Mouse (Mus musculus): ENCODE data around the gene Auts2. TPM values are rescaled to one million over a fixed set of nuclear protein-coding genes. Genes with fewer than 3 reads are reported as not detected.

Gene Auts2
- polyA plus RNA-seq, 1 experiment from 2014 or later, result 14.7 TPM

- H3K9me3 ChIP-seq (ENCODE audit: control insufficient read depth, low read length), result no peaks in the 10 kb centered on the region
- ATAC-seq, result no peak
- no peaks in the 10 kb centered on the region for H3K36me3 ChIP-seq (ENCODE audit: control insufficient read depth, insufficient read depth, low read length)
- no peak overlapping the region for H3K9ac ChIP-seq (ENCODE audit: low read depth, low read length)
- H3K4me1 ChIP-seq (ENCODE audit: control insufficient read depth, insufficient read depth, low read length), result 0 out of 2 replicates have a peak, but pooled peaks cover 2% of the 10 kb centered on the region
- no peak overlapping the region for H3K4me3 ChIP-seq (ENCODE audit: low read length)
- no peak overlapping the region for H3K4me2 ChIP-seq (ENCODE audit: low read depth, low read length)
- 71% methylated on average over 4 of the region's 4 CpGs for WGBS
- no peaks in the 10 kb centered on the region for H3K27me3 ChIP-seq (replicated peaks; ENCODE audit: control insufficient read depth, insufficient read depth, low read length)
- no peak overlapping the region for H3K27ac ChIP-seq (ENCODE audit: low read length)
Observed at GRCm38 (mm10) chr5:132442948-132443347, 100.2 kb downstream of the Auts2 start.

DNA sequence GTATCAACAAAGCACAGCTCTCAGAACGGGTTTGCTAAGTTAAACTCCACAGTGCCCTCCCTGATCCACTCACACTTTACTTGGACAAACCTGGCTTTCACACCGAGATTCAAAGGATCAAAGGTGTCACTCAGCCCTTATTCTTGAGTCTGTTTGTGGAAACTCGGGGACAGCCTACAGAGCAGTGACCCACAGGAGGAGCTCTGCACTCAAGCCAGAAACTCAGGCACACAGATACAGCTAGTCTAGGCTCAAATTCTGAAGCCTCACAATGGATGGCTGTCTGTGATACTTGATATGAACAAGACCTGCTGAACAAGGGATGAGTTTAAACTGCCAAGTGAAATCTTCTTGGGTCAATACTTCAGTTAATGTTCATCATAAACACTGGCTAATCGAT lies 104.7 kb downstream of the Auts2 start:
- no peaks in the 10 kb centered on the region for H3K36me3 ChIP-seq (ENCODE audit: control insufficient read depth, insufficient read depth, low read length)
- no peak overlapping the region for H3K27ac ChIP-seq (ENCODE audit: low read length)
- no peak overlapping the region for H3K4me2 ChIP-seq (ENCODE audit: low read depth, low read length)
- peaks cover 12% of the 10 kb centered on the region for H3K4me1 ChIP-seq (ENCODE audit: control insufficient read depth, insufficient read depth, low read length)
- H3K9ac ChIP-seq (ENCODE audit: low read depth, low read length), result no peak overlapping the region
- no peak for ATAC-seq
- no peaks in the 10 kb centered on the region for H3K27me3 ChIP-seq (replicated peaks; ENCODE audit: control insufficient read depth, insufficient read depth, low read length)
- WGBS, result 45% methylated on average over 4 of the region's 4 CpGs
- no peak overlapping the region for H3K4me3 ChIP-seq (ENCODE audit: low read length)
- no peaks in the 10 kb centered on the region for H3K9me3 ChIP-seq (ENCODE audit: control insufficient read depth, low read length)

GRCm38 (mm10) chr5:132437994-132438393 lies 105.2 kb downstream of the Auts2 start:
- WGBS, result 48% methylated on average over 8 of the region's 8 CpGs
- ATAC-seq, result no peak
- Histone ChIP-seq H3K27ac (ENCODE audit: low read length) (no peak overlapping the region), H3K4me3 (ENCODE audit: low read length) (no peak overlapping the region), H3K9me3 (ENCODE audit: control insufficient read depth, low read length) (no peaks in the 10 kb centered on the region), H3K27me3 (replicated peaks; ENCODE audit: control insufficient read depth, insufficient read depth, low read length) (no peaks in the 10 kb centered on the region), H3K36me3 (ENCODE audit: control insufficient read depth, insufficient read depth, low read length) (no peaks in the 10 kb centered on the region), H3K9ac (ENCODE audit: low read depth, low read length) (no peak overlapping the region), H3K4me2 (ENCODE audit: low read depth, low read length) (no peak overlapping the region), H3K4me1 (ENCODE audit: control insufficient read depth, insufficient read depth, low read length) (peaks cover 12% of the 10 kb centered on the region)

- H3K36me3 ChIP-seq (ENCODE audit: control insufficient read depth, insufficient read depth, low read length), result no peaks in the 10 kb centered on the region
- no peak overlapping the region for H3K9ac ChIP-seq (ENCODE audit: low read depth, low read length)
- no peaks in the 10 kb centered on the region for H3K27me3 ChIP-seq (replicated peaks; ENCODE audit: control insufficient read depth, insufficient read depth, low read length)
- peaks cover 12% of the 10 kb centered on the region for H3K4me1 ChIP-seq (ENCODE audit: control insufficient read depth, insufficient read depth, low read length)
- no peak overlapping the region for H3K4me3 ChIP-seq (ENCODE audit: low read length)
- H3K27ac ChIP-seq (ENCODE audit: low read length), result no peak overlapping the region
- H3K4me2 ChIP-seq (ENCODE audit: low read depth, low read length), result no peak overlapping the region
- ATAC-seq, result no peak
- WGBS, result 88% methylated on average over 8 of the region's 8 CpGs
- no peaks in the 10 kb centered on the region for H3K9me3 ChIP-seq (ENCODE audit: control insufficient read depth, low read length)
Observed at GRCm38 (mm10) chr5:132437478-132437877, 105.7 kb downstream of the Auts2 start.

GRCm38 (mm10) chr5:132436901-132437300 lies 106.2 kb downstream of the Auts2 start:
- no peaks in the 10 kb centered on the region for H3K27me3 ChIP-seq (replicated peaks; ENCODE audit: control insufficient read depth, insufficient read depth, low read length)
- no peak overlapping the region for H3K4me3 ChIP-seq (ENCODE audit: low read length)
- peak; percentile 87 for ATAC-seq
- peak overlapping the region; percentile 54 for H3K27ac ChIP-seq (ENCODE audit: low read length)
- no peaks in the 10 kb centered on the region for H3K36me3 ChIP-seq (ENCODE audit: control insufficient read depth, insufficient read depth, low read length)
- no peak overlapping the region for H3K4me2 ChIP-seq (ENCODE audit: low read depth, low read length)
- H3K4me1 ChIP-seq (ENCODE audit: control insufficient read depth, insufficient read depth, low read length), result peaks cover 12% of the 10 kb centered on the region
- WGBS, result 13% methylated on average over 1 of the region's 1 CpGs
- no peaks in the 10 kb centered on the region for H3K9me3 ChIP-seq (ENCODE audit: control insufficient read depth, low read length)
- H3K9ac ChIP-seq (ENCODE audit: low read depth, low read length), result no peak overlapping the region

- WGBS, result 87% methylated on average over 2 of the region's 2 CpGs
- H3K27me3 ChIP-seq (replicated peaks; ENCODE audit: control insufficient read depth, insufficient read depth, low read length), result no peaks in the 10 kb centered on the region
- H3K9ac ChIP-seq (ENCODE audit: low read depth, low read length), result no peak overlapping the region
- peak overlapping the region; percentile 54 for H3K27ac ChIP-seq (ENCODE audit: low read length)
- no peaks in the 10 kb centered on the region for H3K36me3 ChIP-seq (ENCODE audit: control insufficient read depth, insufficient read depth, low read length)
- ATAC-seq, result peak; percentile 93
- H3K4me3 ChIP-seq (ENCODE audit: low read length), result no peak overlapping the region
- no peak overlapping the region for H3K4me2 ChIP-seq (ENCODE audit: low read depth, low read length)
- peaks cover 12% of the 10 kb centered on the region for H3K4me1 ChIP-seq (ENCODE audit: control insufficient read depth, insufficient read depth, low read length)
- H3K9me3 ChIP-seq (ENCODE audit: control insufficient read depth, low read length), result no peaks in the 10 kb centered on the region
Observed at GRCm38 (mm10) chr5:132436473-132436872, 106.7 kb downstream of the Auts2 start.

DNA sequence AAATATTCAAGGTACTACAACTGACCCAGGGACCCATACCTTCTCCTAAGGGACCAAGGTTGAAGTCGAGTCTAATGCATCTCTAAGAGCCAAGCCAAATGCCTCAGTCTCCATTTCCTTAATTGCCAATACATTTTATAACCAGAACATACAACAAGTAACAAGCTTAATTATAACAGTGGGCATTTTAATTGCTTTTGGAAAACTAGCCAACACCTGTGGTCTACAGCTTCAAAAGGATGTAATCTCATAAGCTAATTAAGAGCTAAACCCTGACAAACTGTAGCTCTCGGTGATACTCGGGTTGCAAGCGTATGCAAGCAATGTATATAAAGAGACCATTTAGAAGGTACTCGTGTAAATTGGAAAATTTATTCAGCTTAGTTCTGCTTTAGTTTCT lies 107.7 kb downstream of the Auts2 start:
- Histone ChIP-seq H3K27me3 (replicated peaks; ENCODE audit: control insufficient read depth, insufficient read depth, low read length) (no peaks in the 10 kb centered on the region), H3K4me3 (ENCODE audit: low read length) (no peak overlapping the region), H3K36me3 (ENCODE audit: control insufficient read depth, insufficient read depth, low read length) (no peaks in the 10 kb centered on the region), H3K9ac (ENCODE audit: low read depth, low read length) (no peak overlapping the region), H3K4me1 (ENCODE audit: control insufficient read depth, insufficient read depth, low read length) (peaks cover 12% of the 10 kb centered on the region), H3K27ac (ENCODE audit: low read length) (no peak overlapping the region), H3K4me2 (ENCODE audit: low read depth, low read length) (no peak overlapping the region), H3K9me3 (ENCODE audit: control insufficient read depth, low read length) (no peaks in the 10 kb centered on the region)
- ATAC-seq, result no peak
- WGBS, result 85% methylated on average over 5 of the region's 5 CpGs

DNA sequence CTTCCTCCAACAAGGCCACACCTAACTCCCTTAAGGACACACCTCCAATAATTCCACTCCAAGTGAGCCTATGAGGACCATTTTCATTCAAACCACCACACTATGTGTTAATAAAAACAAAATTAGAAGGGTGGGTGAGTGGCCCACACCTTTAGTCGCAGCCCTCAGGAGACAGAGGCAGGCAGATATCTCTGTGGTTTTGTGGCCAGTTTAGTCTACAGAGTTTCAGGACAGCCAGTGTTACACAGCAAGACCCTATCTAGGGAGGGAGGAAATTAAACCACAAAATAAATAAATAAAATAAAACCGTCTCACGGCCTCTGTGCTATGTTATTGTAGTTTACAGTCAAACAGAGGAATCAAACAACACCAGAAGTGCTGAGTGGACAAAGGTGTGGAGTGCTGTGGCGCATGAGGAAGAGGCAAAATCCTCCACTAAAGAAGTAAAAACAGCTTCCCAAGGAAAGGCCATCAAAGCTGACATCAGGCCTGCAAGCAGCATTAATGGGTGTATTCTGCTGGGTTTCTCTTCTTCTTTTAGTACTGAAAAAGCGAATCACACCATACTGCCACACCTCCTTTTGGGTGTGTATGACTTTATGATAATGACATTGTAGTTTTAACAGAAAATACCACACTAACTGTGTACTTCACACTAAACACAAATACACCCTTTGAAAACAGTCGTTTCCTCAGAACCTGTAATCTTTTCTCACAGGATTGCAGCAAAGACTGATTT lies 109.6 kb downstream of the Auts2 start:
- ATAC-seq, result no peak
- Histone ChIP-seq H3K4me3 (ENCODE audit: low read length) (no peak overlapping the region), H3K9me3 (ENCODE audit: control insufficient read depth, low read length) (no peaks in the 10 kb centered on the region), H3K27me3 (replicated peaks; ENCODE audit: control insufficient read depth, insufficient read depth, low read length) (no peaks in the 10 kb centered on the region), H3K4me2 (ENCODE audit: low read depth, low read length) (no peak overlapping the region), H3K9ac (ENCODE audit: low read depth, low read length) (no peak overlapping the region), H3K27ac (ENCODE audit: low read length) (no peak overlapping the region), H3K36me3 (ENCODE audit: control insufficient read depth, insufficient read depth, low read length) (no peaks in the 10 kb centered on the region), H3K4me1 (ENCODE audit: control insufficient read depth, insufficient read depth, low read length) (peaks cover 12% of the 10 kb centered on the region)
- 81% methylated on average over 6 of the region's 6 CpGs for WGBS

GRCm38 (mm10) chr5:132429363-132429762 lies 113.8 kb downstream of the Auts2 start:
- Histone ChIP-seq H3K9ac (ENCODE audit: low read depth, low read length) (no peak overlapping the region), H3K27me3 (replicated peaks; ENCODE audit: control insufficient read depth, insufficient read depth, low read length) (no peaks in the 10 kb centered on the region), H3K4me3 (ENCODE audit: low read length) (no peak overlapping the region), H3K36me3 (ENCODE audit: control insufficient read depth, insufficient read depth, low read length) (no peaks in the 10 kb centered on the region), H3K27ac (ENCODE audit: low read length) (no peak overlapping the region), H3K9me3 (ENCODE audit: control insufficient read depth, low read length) (no peaks in the 10 kb centered on the region), H3K4me1 (ENCODE audit: control insufficient read depth, insufficient read depth, low read length) (no peaks in the 10 kb centered on the region), H3K4me2 (ENCODE audit: low read depth, low read length) (no peak overlapping the region)
- 74% methylated on average over 3 of the region's 3 CpGs for WGBS
- ATAC-seq, result no peak

DNA sequence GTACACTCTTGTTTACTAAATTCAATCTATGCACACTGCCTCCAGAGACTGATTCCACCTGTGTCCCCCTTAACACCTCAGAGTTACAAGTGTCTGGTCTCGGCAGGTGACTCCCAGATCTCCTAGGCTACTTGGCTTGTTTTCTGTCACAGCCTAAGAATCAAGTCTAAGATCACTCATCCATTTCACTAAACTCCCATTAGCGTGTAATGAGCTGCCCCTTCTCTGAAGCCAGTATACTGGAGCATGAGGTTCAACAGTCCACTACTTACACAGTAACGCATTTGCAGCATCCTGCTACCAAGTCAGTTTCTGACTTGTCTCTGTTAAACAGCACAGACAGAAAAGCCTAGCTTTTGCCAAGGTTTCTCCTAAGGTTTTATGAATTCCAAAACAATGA lies 116.8 kb downstream of the Auts2 start:
- 88% methylated on average over 3 of the region's 3 CpGs for WGBS
- Histone ChIP-seq H3K4me1 (ENCODE audit: control insufficient read depth, insufficient read depth, low read length) (no peaks in the 10 kb centered on the region), H3K9ac (ENCODE audit: low read depth, low read length) (no peak overlapping the region), H3K9me3 (ENCODE audit: control insufficient read depth, low read length) (no peaks in the 10 kb centered on the region), H3K27me3 (replicated peaks; ENCODE audit: control insufficient read depth, insufficient read depth, low read length) (no peaks in the 10 kb centered on the region), H3K27ac (ENCODE audit: low read length) (no peak overlapping the region), H3K4me3 (ENCODE audit: low read length) (no peak overlapping the region), H3K36me3 (ENCODE audit: control insufficient read depth, insufficient read depth, low read length) (no peaks in the 10 kb centered on the region), H3K4me2 (ENCODE audit: low read depth, low read length) (no peak overlapping the region)
- no peak for ATAC-seq
